Mouse (Mus musculus) lung, postnatal 14 days (tissue): ENCODE measurements around the gene Rnf114.
A peak's percentile ranks its signal among the peaks of the same experiment; 100 is the strongest.

Experiments used
- DNase-seq: peaks from one replicate; pipeline ENCODE4 v3.0.0; 2021

Rnf114 gene

DNA sequence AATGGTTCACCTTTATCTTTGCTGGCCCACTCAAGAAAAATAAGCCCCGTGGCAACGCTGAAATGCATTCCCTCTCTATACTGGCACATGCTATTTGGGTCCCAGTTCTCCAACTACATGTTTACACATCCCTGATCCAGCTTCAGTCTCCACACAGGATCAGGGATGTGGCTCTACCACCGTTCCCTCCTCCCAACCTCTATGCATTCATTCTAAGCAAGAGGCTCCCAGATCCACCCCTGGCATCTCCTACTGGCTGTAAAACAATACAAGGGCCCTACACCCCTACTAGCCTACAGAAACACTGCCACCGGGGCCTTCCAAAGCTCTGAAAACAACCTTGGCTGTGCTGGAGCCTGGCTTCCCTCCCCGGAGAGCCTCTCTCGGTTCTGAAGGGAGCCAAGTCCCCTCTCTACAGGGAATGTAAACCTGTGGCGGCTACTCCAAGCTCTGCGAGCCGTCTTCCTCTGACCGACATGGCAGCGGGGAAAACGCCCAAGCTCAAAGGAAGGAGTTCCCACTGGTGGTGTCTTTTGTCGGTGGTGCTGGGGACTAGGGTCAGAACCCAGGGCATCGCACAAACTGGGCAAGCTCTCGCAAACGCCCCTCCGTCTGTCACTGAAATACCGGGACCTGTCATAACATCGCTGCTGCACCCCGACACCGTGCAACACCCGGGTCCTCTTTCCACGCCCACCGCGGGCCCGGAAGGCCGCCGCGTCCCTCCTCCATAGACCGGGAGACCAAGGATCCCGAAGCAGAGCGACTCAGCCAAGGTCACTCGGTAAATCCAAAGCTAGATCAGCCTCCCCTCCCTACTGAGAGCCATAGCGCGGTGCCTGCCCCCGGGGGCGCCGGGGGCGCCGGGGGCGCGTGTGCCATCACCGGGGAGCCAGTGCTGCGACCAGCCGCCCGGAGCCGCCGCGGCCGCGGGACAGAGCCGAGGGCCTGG, at the start of gene Rnf114:
Gene Rnf114, plus strand, starts transcription at position 889 of the 952 bp plus-strand sequence.
- DNase-seq: peak; percentile 37

GRCm38 (mm10) chr2:167443411-167444193, 48.8 kb upstream of the Rnf114 start:
- DNase-seq: no peak

GRCm38 (mm10) chr2:167445911-167446780, 46.3 kb upstream of the Rnf114 start:
- DNase-seq: no peak

DNA sequence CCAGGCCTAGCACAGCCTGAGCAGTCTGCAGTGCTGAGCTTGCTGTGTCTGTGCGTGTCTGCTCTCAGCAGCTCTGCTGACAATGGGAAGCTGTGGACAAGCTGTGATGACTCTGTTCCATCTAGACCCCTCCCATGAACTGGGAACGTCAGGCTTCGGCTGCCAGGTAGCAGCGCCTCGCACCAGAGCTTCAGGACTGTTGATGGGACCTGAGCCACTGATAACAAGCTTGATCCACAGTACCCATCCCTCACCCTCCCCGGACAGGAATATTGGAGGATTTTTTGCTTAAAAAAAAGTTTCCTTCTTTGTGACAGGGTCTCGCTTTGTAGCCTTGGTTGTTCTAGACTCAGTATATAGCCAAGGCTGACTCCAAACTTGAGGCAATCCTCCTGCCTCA, 45.2 kb upstream of the Rnf114 start:
- DNase-seq: no peak

DNA sequence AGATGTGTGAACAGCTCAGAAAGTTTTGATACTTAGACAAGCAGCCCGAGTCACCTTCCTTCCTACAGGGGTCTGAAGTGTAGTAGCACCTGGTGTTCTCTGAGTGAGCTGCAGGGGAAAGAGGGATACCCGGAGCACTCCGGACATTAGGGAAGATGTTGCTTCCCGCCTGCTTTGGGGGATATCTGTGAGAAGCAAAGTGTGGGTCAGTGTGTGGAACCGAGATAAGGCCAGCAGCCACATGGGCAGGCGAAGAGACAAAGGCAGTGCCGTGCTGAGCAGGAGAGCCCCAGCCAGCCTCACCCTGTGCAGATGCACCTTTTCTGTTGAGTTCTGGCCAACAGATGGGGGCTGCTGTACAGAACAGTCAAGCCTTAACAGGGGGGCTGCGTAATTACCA, 44.8 kb upstream of the Rnf114 start:
- DNase-seq: no peak

GRCm38 (mm10) chr2:167449331-167450275, 42.8 kb upstream of the Rnf114 start:
- DNase-seq: no peak

DNA sequence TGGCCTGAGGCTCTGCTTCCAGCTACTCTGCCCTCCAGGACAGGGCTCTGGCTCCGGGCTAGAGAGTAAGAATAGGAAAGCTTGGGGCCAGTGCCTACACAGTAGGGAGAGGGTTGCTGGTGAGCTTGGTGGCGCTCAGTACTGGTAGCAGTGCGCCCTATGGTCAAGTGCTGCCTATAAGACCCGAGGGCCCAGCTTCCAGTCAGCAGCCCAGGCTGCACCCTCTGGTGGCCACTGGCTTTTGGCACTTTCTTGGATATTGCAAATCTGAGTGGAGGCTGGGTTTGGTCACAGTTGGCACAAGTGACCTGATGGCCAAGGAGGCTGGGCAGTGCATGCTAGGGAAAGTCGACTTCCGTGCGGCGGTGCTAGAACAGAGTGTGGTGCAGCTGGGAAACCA, 41.8 kb upstream of the Rnf114 start:
- no peak for DNase-seq

GRCm38 (mm10) chr2:167453814-167454213, 38.6 kb upstream of the Rnf114 start:
- peak; percentile 25 for DNase-seq

DNA sequence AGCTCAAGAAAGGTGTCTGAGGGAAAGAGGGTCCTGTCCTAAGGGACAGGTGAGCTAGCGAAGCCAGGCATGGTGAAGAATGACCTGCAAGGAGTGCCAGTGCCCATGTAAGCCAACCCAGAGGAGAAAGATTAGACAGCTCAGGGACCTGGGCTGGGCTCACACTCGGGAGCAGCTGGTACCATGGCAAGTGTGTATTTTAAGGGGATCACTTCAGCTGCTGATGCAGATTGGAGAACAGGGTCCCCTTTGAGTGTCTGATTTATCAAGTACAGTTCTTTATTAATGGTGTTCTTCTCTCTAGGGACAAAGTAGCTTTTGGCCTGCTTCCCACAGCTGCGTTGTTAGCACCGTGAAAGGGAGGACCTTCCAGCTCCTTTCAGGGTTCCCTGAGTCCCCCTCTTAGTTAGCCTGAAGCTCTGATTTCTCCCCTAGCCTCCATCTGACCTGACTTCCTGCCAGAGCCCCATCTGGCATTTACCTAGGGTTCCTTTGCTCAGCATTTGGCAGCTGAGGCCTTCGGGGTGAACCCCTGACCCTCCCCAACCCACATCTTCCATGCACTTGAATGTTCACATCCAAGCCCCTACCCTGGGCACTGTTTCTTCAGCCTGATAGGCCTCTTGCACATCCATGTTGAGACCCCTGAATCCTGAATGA, 36.0 kb upstream of the Rnf114 start:
- DNase-seq: no peak

DNA sequence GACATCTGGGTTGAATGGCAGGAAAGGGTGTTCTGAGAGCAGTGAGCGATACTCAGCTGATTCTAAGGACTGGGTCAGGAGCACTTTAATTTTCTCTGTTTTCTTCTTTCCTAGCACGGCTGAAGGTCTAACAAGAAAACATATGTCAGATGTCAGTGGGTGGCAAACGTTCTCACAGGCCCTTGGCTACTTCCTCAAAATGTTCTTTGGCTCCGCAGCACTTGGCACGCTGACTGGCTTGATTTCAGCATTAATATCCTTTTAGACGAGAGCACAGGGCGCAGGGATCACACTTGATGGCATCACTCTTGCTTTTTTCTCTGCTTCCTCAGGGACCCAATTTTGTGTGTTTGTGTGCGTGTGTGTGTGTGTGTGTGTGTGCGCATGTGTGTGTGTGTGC, 35.2 kb upstream of the Rnf114 start:
- DNase-seq: no peak

- DNase-seq: no peak
These were observed 33.9 kb upstream of the Rnf114 start for GRCm38 (mm10) chr2:167458548-167458947.

- no peak for DNase-seq
These were observed 33.2 kb upstream of the Rnf114 start for GRCm38 (mm10) chr2:167459071-167459865.

DNA sequence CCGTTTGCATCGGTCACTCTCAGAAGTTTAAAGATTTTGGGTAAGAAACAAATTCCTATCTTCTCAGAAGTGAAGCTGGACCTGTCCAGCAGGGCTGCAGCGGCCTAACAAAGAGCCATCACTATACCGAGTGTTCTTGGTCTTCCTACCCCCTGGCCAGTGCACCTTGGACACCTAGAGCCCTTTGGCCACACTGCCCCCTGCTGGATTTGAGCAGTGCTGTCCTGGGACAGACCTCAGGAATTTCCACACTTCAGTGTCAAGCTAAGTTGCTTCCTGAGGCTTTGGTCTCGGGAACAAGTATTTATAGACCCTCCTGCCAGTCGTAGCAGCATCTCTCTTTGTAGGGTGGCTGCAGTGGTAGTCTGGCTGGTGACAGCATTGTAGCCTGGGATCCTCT, 29.5 kb upstream of the Rnf114 start:
- peak; percentile 79 for DNase-seq

- no peak for DNase-seq
These were observed 28.6 kb upstream of the Rnf114 start for GRCm38 (mm10) chr2:167463802-167464201.

- no peak for DNase-seq
These were observed 26.5 kb upstream of the Rnf114 start for GRCm38 (mm10) chr2:167465951-167466350.

GRCm38 (mm10) chr2:167467214-167467613, 25.2 kb upstream of the Rnf114 start:
- no peak for DNase-seq

DNA sequence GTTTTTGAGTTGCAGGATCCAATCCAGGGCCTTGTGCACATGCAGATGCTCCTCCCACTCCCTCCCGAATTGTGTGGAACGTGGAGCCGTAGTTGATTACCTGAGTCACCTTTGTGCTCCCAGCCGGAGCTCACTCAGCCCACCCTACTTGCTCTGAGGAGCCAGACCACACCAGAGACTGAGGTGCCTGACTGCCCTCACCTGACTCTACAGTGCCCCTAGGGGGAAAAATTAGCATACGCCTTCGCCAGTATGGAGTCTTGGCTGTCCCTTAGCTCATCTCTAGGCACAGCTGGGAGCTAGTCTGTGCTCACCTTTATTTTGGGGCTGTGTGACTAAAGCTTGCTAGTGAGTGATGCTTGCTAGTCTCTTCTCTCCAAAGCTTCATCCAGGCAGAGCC, 24.0 kb upstream of the Rnf114 start:
- no peak for DNase-seq

DNA sequence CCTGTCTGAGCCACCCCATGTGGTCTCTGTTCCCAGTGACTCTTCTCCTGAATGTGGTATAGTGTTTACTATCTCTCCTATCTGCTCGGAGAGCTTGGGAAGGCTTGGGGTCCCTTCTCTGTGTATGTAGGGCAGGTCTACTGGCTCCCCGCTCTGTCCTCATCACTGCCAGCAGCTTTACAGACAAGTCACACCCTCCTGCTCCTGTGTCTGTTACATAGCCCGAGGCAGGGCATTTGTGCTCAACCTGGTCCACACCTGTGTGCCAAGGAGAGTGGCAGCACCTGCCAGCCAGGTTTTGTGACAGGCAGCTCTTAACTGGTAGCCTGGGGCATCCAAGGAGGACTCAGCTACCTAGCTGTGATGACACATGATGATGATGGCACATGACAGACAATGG, 21.8 kb upstream of the Rnf114 start:
- DNase-seq: no peak

DNA sequence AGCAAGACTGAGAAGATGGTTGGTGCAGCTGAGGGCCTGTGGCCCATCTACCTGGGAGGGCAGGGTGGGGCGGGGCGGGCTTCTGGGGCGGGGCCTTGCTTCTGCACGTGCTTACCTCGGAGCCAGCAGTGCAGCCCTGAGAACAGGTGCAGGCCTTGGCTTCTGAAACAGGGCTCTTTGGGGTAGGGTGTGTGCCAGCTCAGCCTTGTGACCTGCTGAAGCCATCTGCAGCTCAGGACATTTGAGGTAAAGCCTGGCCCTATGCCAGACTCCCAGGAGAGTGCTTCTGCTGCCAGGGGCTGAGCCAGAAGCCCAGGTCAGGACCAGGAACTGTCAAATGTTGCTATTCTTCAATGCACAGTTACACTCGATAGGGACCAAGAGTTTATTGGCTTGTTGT, 20.9 kb upstream of the Rnf114 start:
- DNase-seq: no peak

DNA sequence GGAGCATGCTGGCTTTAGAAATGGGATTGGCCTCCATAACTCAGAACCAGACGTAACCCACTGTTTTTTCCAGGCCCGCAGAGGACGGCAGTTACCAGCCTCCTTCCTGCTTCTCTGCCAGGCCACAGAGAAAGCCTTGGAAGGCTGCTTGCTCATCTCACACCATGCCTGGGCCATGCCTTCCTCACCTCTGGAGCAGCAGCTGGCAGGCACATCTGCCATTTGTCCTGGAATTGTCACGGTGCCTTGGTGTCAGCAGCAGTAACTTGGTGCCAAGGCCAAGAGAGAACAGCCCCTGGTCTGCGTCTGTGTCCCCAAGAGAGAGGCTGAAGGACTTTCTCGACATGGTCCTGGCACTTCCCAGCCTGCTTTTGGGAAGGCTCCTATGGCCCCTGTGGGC, 18.2 kb upstream of the Rnf114 start:
- no peak for DNase-seq
